ENCODE assay signal across 32 mouse cellular contexts in genomic region chr1:160689511-160689910, GRCm38 (mm10).
"Had no signal": no experiment of that assay in that cellular context is flagged by ENCODE, and none has a peak within 500 bp of the region (broad histone marks: within the 10 kb centered on the region; RNA-seq: fewer than 3 reads in every experiment).

No protein-coding gene starts in this region.

- DNase-seq: left cerebral cortex, postnatal 4 days; liver; liver, embryonic 13.5 days; lung, adult 18-20 months; lung, adult 2 months; lung, embryonic 14.5 days; lung, postnatal 10 days; lung, postnatal 14 days; lung, postnatal 36 days; lung, postnatal 4 days; midbrain, embryonic 14.5 days had no signal

- H3K4me1 ChIP-seq: limb, embryonic 10.5 days; limb, embryonic 12.5 days; liver, embryonic 12.5 days; liver, embryonic 13.5 days; liver, embryonic 15.5 days; megakaryocyte, embryonic 14.5 days; midbrain, embryonic 10.5 days; midbrain, embryonic 12.5 days; midbrain, embryonic 13.5 days; midbrain, embryonic 15.5 days; neural tube, embryonic 12.5 days had no signal

- H3K4me3 ChIP-seq: left cerebral cortex, adult 2 months; limb, embryonic 10.5 days; limb, embryonic 12.5 days; limb, embryonic 13.5 days; limb, embryonic 15.5 days; liver, embryonic 12.5 days; liver, embryonic 13.5 days; liver, embryonic 15.5 days; lung, embryonic 15.5 days; megakaryocyte, embryonic 14.5 days; midbrain, embryonic 10.5 days; midbrain, embryonic 12.5 days; midbrain, embryonic 13.5 days; midbrain, embryonic 15.5 days; myocyte; neural tube, embryonic 12.5 days had no signal

- H3K36me3 ChIP-seq: limb, embryonic 10.5 days; limb, embryonic 12.5 days; limb, embryonic 15.5 days; lung, embryonic 15.5 days; midbrain, embryonic 10.5 days; midbrain, embryonic 12.5 days; midbrain, embryonic 13.5 days; midbrain, embryonic 15.5 days; neural tube, embryonic 12.5 days had no signal

- ATAC-seq: liver, embryonic 12.5 days; lung, postnatal 0 days; midbrain, embryonic 13.5 days; midbrain, embryonic 15.5 days; midbrain, embryonic 16.5 days had no signal

- H3K9me3 ChIP-seq: limb, embryonic 10.5 days; limb, embryonic 13.5 days; limb, embryonic 15.5 days; liver, embryonic 12.5 days; liver, embryonic 13.5 days; liver, embryonic 15.5 days; lung, embryonic 15.5 days; midbrain, embryonic 10.5 days; midbrain, embryonic 12.5 days; midbrain, embryonic 13.5 days; midbrain, embryonic 15.5 days; neural tube, embryonic 12.5 days had no signal

- H3K27me3 ChIP-seq: limb, embryonic 12.5 days; limb, embryonic 13.5 days; liver, embryonic 12.5 days; liver, embryonic 13.5 days; liver, embryonic 15.5 days; lung, embryonic 15.5 days; megakaryocyte, embryonic 14.5 days; midbrain, embryonic 12.5 days; midbrain, embryonic 13.5 days; midbrain, embryonic 15.5 days; neural tube, embryonic 12.5 days had no signal

- H3K27ac ChIP-seq: left cerebral cortex, adult 2 months; limb, embryonic 10.5 days; limb, embryonic 12.5 days; limb, embryonic 13.5 days; limb, embryonic 15.5 days; liver, embryonic 12.5 days; liver, embryonic 13.5 days; liver, embryonic 14.5 days; liver, embryonic 15.5 days; lung, embryonic 15.5 days; macrophage; midbrain, embryonic 10.5 days; midbrain, embryonic 12.5 days; midbrain, embryonic 13.5 days; midbrain, embryonic 15.5 days; neural tube, embryonic 12.5 days had no signal

- H3K4me2 ChIP-seq: limb, embryonic 12.5 days; limb, embryonic 13.5 days; limb, embryonic 15.5 days; liver, embryonic 11.5 days; liver, embryonic 12.5 days; liver, embryonic 13.5 days; liver, embryonic 15.5 days; lung, embryonic 14.5 days; lung, embryonic 15.5 days; midbrain, embryonic 11.5 days; midbrain, embryonic 12.5 days; midbrain, embryonic 13.5 days; midbrain, embryonic 15.5 days; neural tube, embryonic 12.5 days had no signal

- H3K9ac ChIP-seq: limb, embryonic 12.5 days; limb, embryonic 13.5 days; limb, embryonic 15.5 days; liver, embryonic 12.5 days; liver, embryonic 13.5 days; liver, embryonic 14.5 days; liver, embryonic 15.5 days; lung, embryonic 14.5 days; lung, embryonic 15.5 days; midbrain, embryonic 12.5 days; midbrain, embryonic 13.5 days; midbrain, embryonic 15.5 days; neural tube, embryonic 12.5 days had no signal
